Mouse (Mus musculus): ENCODE measurements around the gene Mctp1.

GRCm38 (mm10) chr13:76803799-76804198 lies 419.5 kb downstream of the Mctp1 start:
- TF ChIP-seq CTCF (IDR thresholded peaks at IDR 0.05) (no peak), EP300 (IDR thresholded peaks at IDR 0.05) (no peak)

All from lung, postnatal 0 days (tissue).